In the genomic region with DNA sequence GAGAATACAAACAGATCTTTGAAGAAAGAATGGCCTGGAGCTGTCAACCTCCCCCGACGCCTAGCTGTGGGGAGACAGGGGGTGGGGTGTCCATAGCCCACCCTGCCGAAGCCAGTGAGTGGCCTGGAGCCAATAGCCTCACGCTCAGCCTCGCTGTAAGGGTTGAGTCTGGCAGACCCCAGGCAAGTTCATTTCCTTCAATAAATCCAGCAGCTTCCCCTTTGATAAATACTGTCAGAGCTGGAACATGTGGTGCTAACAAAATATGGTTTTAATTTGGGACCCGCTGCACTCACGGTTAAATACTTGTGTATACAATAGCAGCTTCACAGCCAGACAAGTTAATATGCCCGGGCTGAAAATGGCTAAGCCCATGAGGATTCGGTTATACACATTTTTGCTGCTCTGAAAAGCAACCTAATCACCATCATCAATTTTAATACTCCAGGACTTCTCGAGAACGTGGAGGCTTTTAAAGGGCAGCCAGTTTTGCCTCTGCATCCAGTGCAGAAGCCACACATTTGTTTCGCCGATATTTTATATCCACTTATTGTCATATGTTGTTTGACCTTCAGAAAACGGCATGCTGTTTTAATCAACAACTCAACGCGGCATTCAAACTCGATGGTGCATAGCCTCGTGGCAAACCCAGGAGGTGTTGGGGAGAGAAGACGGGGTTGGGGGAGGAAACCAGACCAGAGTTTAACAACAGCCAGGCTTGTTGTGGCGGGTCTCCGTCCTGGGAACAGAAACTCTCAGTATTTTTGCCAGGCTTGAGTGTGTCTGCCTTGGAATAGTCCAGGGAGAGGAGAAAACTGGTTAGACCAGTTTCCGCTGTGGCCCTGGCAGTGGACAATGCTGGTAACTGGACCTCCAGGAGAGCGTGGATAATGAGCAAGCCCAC, we compare ENCODE assay signal across 8 mouse cellular contexts.
DNase-seq lines count a peak whose midpoint lies in the region; ATAC-seq and TF ChIP-seq lines count a peak whose summit lies in the region.

No protein-coding gene starts in this region.

- no peak for TF ChIP-seq POLR2A in testis, adult 2 months (IDR thresholded peaks at IDR 0.05; ENCODE audit: control insufficient read depth, low read depth, low read length)
- TF ChIP-seq POLR2A in olfactory bulb, adult 2 months (IDR thresholded peaks at IDR 0.05; ENCODE audit: insufficient read depth, low read depth, low read length) = no peak

- ATAC-seq in intestine, postnatal 0 days = no peak
- ATAC-seq in lung, embryonic 14.5 days (ENCODE audit: insufficient read depth) = peak; percentile 78
- no peak for ATAC-seq in cerebellum, adult (ENCODE audit: insufficient number of reproducible peaks, low FRiP score, low TSS enrichment)

- peak overlapping the region; percentile 52 for H3K4me3 ChIP-seq in testis, adult 2 months (ENCODE audit: control insufficient read depth, low read depth, low read length)
- peak overlapping the region; percentile 52 for H3K4me3 ChIP-seq in forebrain, embryonic 10.5 days
- H3K4me3 ChIP-seq in intestine, postnatal 0 days (ENCODE audit: low read depth, low read length) = peak overlapping the region; percentile 35
- H3K4me3 ChIP-seq in lung, embryonic 14.5 days (ENCODE audit: low read depth, low read length) = peak overlapping the region; percentile 26
- H3K4me3 ChIP-seq in olfactory bulb, adult 2 months (ENCODE audit: insufficient read depth, low read depth, low read length) = peak overlapping the region; percentile 21

- H3K27me3 ChIP-seq in testis, adult 2 months (ENCODE audit: control insufficient read depth, insufficient read depth, low read length) = no peaks in the 10 kb centered on the region
- peaks cover 45% of the 10 kb centered on the region for H3K27me3 ChIP-seq in forebrain, embryonic 10.5 days (ENCODE audit: poor library complexity, severe bottlenecking)
- no peaks in the 10 kb centered on the region for H3K27me3 ChIP-seq in intestine, postnatal 0 days (replicated peaks; ENCODE audit: control insufficient read depth, insufficient read depth, low read length)
- no peaks in the 10 kb centered on the region for H3K27me3 ChIP-seq in lung, embryonic 14.5 days (ENCODE audit: insufficient read depth, low read length)

- H3K4me2 ChIP-seq in intestine, postnatal 0 days (replicated peaks; ENCODE audit: low read depth) = peak overlapping the region; percentile 81
- peak overlapping the region; percentile 64 for H3K4me2 ChIP-seq in lung, embryonic 14.5 days

- no peaks in the 10 kb centered on the region for H3K36me3 ChIP-seq in testis, adult 2 months (ENCODE audit: control insufficient read depth, insufficient read depth, low read length)
- H3K36me3 ChIP-seq in forebrain, embryonic 10.5 days (replicated peaks) = no peaks in the 10 kb centered on the region
- H3K36me3 ChIP-seq in intestine, postnatal 0 days (ENCODE audit: control insufficient read depth, insufficient read depth) = no peaks in the 10 kb centered on the region
- H3K36me3 ChIP-seq in lung, embryonic 14.5 days (ENCODE audit: insufficient read depth) = no peaks in the 10 kb centered on the region

- H3K9ac ChIP-seq in intestine, postnatal 0 days (ENCODE audit: low read depth, low read length) = peak overlapping the region; percentile 31; the same call in 1 of the 2 replicates
- peak overlapping the region; percentile 43 for H3K9ac ChIP-seq in lung, embryonic 14.5 days

- H3K9me3 ChIP-seq in forebrain, embryonic 10.5 days = no peaks in the 10 kb centered on the region
- H3K9me3 ChIP-seq in intestine, postnatal 0 days (ENCODE audit: control insufficient read depth) = no peaks in the 10 kb centered on the region
- no peaks in the 10 kb centered on the region for H3K9me3 ChIP-seq in lung, embryonic 14.5 days (ENCODE audit: low read depth, low read length)

- H3K27ac ChIP-seq in testis, adult 2 months (ENCODE audit: control insufficient read depth, insufficient read depth, low read depth, low read length) = no peak overlapping the region
- peak overlapping the region; percentile 83 for H3K27ac ChIP-seq in forebrain, embryonic 10.5 days
- no peak overlapping the region for H3K27ac ChIP-seq in intestine, postnatal 0 days (ENCODE audit: low read depth, low read length)
- H3K27ac ChIP-seq in lung, embryonic 14.5 days (ENCODE audit: low read depth) = peak overlapping the region; percentile 80
- no peak overlapping the region for H3K27ac ChIP-seq in olfactory bulb, adult 2 months (ENCODE audit: insufficient read depth, low read depth, low read length)

- WGBS in forebrain, embryonic 10.5 days = 7% methylated on average over 23 of the region's 23 CpGs
- 6% methylated on average over 23 of the region's 23 CpGs for WGBS in intestine, postnatal 0 days
- 2% methylated on average over 23 of the region's 23 CpGs for WGBS in lung, embryonic 14.5 days
- 6% methylated on average over 23 of the region's 23 CpGs for WGBS in olfactory bulb, adult 2 months

- TF ChIP-seq CTCF in testis, adult 2 months (IDR thresholded peaks at IDR 0.05; ENCODE audit: control insufficient read depth, insufficient read depth, insufficient replicate concordance, low read depth, low read length) = no peak
- no peak for TF ChIP-seq CTCF in intestine, postnatal 0 days (IDR thresholded peaks at IDR 0.05; ENCODE audit: low read depth)
- no peak for TF ChIP-seq CTCF in lung, embryonic 14.5 days (IDR thresholded peaks at IDR 0.05; ENCODE audit: low read depth)
- TF ChIP-seq CTCF in olfactory bulb, adult 2 months (IDR thresholded peaks at IDR 0.05; ENCODE audit: insufficient read depth, low read depth, low read length) = no peak

- no peak for DNase-seq in testis, postnatal 10 days (ENCODE audit: low spot score)
- peak; percentile 50 for DNase-seq in forebrain, embryonic 10.5 days (ENCODE audit: extremely low spot score, low spot score)
- peak; percentile 77 for DNase-seq in lung, embryonic 14.5 days
- DNase-seq in spleen, postnatal 4 days (ENCODE audit: low spot score in 2 of 2) = no peak

- peaks cover 15% of the 10 kb centered on the region for H3K4me1 ChIP-seq in testis, adult 2 months (ENCODE audit: control insufficient read depth, insufficient read depth, low read length)
- H3K4me1 ChIP-seq in forebrain, embryonic 10.5 days = peaks cover 35% of the 10 kb centered on the region
- H3K4me1 ChIP-seq in intestine, postnatal 0 days (replicated peaks; ENCODE audit: control insufficient read depth, insufficient read depth, low read length) = 0 out of 2 replicates have a peak, but pooled peaks cover 7% of the 10 kb centered on the region
- peaks cover 16% of the 10 kb centered on the region for H3K4me1 ChIP-seq in lung, embryonic 14.5 days (ENCODE audit: insufficient read depth)
- H3K4me1 ChIP-seq in olfactory bulb, adult 2 months (ENCODE audit: control insufficient read depth, insufficient read depth, low read length) = peaks cover 9% of the 10 kb centered on the region

Comparison
In these comparisons a context has a peak if more than half of its experiments do, and no peak if none do; other contexts are left out.
1. H3K27ac ChIP-seq: peak in forebrain, embryonic 10.5 days (single experiment) and lung, embryonic 14.5 days (single experiment); none in testis, adult 2 months (single experiment), intestine, postnatal 0 days (single experiment) and olfactory bulb, adult 2 months (single experiment).
2. DNase-seq: peak in forebrain, embryonic 10.5 days (single experiment) and lung, embryonic 14.5 days (single experiment); none in testis, postnatal 10 days (single experiment) and spleen, postnatal 4 days (0 of 2).
3. Peak in every context shown above with its lines, with median percentiles within 50 percentile points of each other: H3K4me3 ChIP-seq.